Mouse (Mus musculus): ENCODE data around the gene Srgap2. TPM values are rescaled to one million over a fixed set of nuclear protein-coding genes. Genes with fewer than 3 reads are reported as not detected.

Srgap2 gene
- polyA plus RNA-seq, 1 experiment from 2014 or later, result 18.6 TPM

- H3K9ac ChIP-seq, result no peak overlapping the region
- ATAC-seq (ENCODE audit: insufficient number of reproducible peaks, low FRiP score), result no peak
- H3K4me2 ChIP-seq, result peak overlapping the region; percentile 97; the same call in 1 of the 2 replicates
- 50% methylated on average over 6 of the region's 6 CpGs for WGBS
- peaks cover 12% of the 10 kb centered on the region; the same call in 1 of the 2 replicates for H3K27me3 ChIP-seq (replicated peaks)
- H3K9me3 ChIP-seq (replicated peaks), result no peaks in the 10 kb centered on the region
- H3K4me1 ChIP-seq (replicated peaks), result peaks cover 64% of the 10 kb centered on the region
- no peak overlapping the region for H3K27ac ChIP-seq (ENCODE audit: poor library complexity, severe bottlenecking)
- no peak overlapping the region for H3K4me3 ChIP-seq
- H3K36me3 ChIP-seq, result no peaks in the 10 kb centered on the region
Observed at GRCm38 (mm10) chr1:131242956-131243355, 284.2 kb downstream of the Srgap2 start.

DNA sequence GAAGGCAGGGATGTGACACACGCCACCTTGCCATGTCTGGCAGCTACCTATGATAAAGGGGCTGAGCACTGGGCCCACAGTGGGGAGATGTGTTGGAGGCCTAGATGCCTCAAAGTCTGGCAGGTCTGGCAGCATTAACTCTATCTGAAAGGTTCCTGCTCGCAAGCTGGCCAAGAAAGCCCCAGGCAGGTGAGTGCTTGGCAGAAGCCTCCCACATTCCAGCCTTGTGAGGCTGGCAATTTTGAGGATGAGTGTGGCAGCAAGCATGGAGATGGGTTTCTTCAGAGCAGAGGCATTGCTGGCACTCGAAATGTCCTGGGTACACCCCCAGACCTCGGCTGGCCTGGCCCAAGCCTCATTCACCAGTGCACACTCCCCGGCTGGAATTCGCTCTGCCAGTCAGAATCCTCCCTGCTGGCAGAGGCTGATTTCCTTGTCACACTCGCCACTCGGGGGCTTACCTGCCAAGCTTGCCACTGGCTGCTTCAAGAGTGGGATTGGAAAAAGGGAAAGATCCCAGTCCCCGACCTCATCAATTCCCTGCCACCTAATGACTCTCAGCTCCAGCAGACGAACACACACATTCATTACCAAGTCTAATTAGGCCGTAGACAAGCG, 287.5 kb downstream of the Srgap2 start:
- Histone ChIP-seq H3K27me3 (replicated peaks) (peaks cover 12% of the 10 kb centered on the region; the same call in 1 of the 2 replicates), H3K9ac (no peak overlapping the region), H3K9me3 (replicated peaks) (no peaks in the 10 kb centered on the region), H3K4me1 (replicated peaks) (peaks cover 56% of the 10 kb centered on the region), H3K4me2 (no peak overlapping the region), H3K4me3 (no peak overlapping the region), H3K27ac (ENCODE audit: poor library complexity, severe bottlenecking) (no peak overlapping the region), H3K36me3 (no peaks in the 10 kb centered on the region)
- no peak for ATAC-seq (ENCODE audit: insufficient number of reproducible peaks, low FRiP score)
- WGBS, result 69% methylated on average over 12 of the region's 12 CpGs

DNA sequence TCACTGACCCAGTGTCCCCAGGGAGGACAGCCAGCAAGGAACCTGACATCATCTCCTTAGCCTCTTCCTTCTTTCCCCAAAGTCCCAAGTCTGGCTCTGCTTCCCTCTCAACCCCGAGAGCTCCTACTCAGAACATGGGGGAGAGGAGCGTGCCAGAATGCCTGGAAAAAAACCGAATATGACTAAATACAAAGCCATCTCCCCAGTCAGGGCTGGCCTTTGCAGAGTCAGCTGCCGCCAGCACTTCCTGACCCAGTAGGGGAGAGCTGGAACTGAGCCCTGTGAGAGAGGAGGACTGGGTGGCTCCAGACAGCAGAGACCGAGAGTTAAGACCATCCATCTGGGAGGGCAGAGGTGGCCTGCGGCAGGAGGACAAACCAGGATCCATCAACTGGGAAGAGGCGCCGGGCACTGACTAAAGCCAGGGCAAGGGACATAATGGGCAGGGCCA, 288.2 kb downstream of the Srgap2 start:
- H3K4me1 ChIP-seq (replicated peaks), result peaks cover 60% of the 10 kb centered on the region
- H3K9ac ChIP-seq, result no peak overlapping the region

GRCm38 (mm10) chr1:131236077-131236476, 291.1 kb downstream of the Srgap2 start:
- no peaks in the 10 kb centered on the region for H3K9me3 ChIP-seq (replicated peaks)
- peaks cover 69% of the 10 kb centered on the region for H3K4me1 ChIP-seq (replicated peaks)
- H3K27me3 ChIP-seq (replicated peaks), result no peaks in the 10 kb centered on the region
- no peak overlapping the region for H3K4me2 ChIP-seq
- no peaks in the 10 kb centered on the region for H3K36me3 ChIP-seq
- no peak overlapping the region for H3K4me3 ChIP-seq
- no peak overlapping the region for H3K9ac ChIP-seq
- 41% methylated on average over 7 of the region's 7 CpGs for WGBS
- H3K27ac ChIP-seq (ENCODE audit: poor library complexity, severe bottlenecking), result no peak overlapping the region
- ATAC-seq (ENCODE audit: insufficient number of reproducible peaks, low FRiP score), result no peak

More for the DNA sequence above, 288.2 kb downstream of the Srgap2 start:
- peaks cover 10% of the 10 kb centered on the region; the same call in 1 of the 2 replicates for H3K27me3 ChIP-seq (replicated peaks)
- H3K4me2 ChIP-seq, result no peak overlapping the region
- no peak overlapping the region for H3K4me3 ChIP-seq
- no peaks in the 10 kb centered on the region for H3K36me3 ChIP-seq
- 58% methylated on average over 8 of the region's 8 CpGs for WGBS
- H3K27ac ChIP-seq (ENCODE audit: poor library complexity, severe bottlenecking), result no peak overlapping the region
- H3K9me3 ChIP-seq (replicated peaks), result no peaks in the 10 kb centered on the region
- peak; percentile 64; the same call in 1 of the 2 replicates for ATAC-seq (ENCODE audit: insufficient number of reproducible peaks, low FRiP score)

Small RNA genes within 50 kb of the gene (microRNA-seq; reads per million reads assigned to microRNA genes)
- not detected for gene Gm24273

Other genes starting within 250 kb of the Srgap2 start
- gene Ikbke, start 247.7 kb downstream of the Srgap2 start, polyA plus RNA-seq (2016; fragmentation: Nextera tagmentation; extraction: Ambion mirVana), result 2.8 and 3.4 TPM in 2 replicates
- gene Fam72a, start 551 bp upstream of the Srgap2 start, polyA plus RNA-seq (2016; fragmentation: Nextera tagmentation; extraction: Ambion mirVana), result 3.2 and 3.4 TPM in 2 replicates
- gene Avpr1b, start 71.9 kb upstream of the Srgap2 start, polyA plus RNA-seq (2016; fragmentation: Nextera tagmentation; extraction: Ambion mirVana), result not detected in 2 replicates
- 0.74 and 0.97 TPM in 2 replicates for gene Ctse, start 111.0 kb upstream of the Srgap2 start, polyA plus RNA-seq (2016; fragmentation: Nextera tagmentation; extraction: Ambion mirVana)
- 0.68 and 1.5 TPM in 2 replicates for gene Rab7b, start 161.3 kb upstream of the Srgap2 start, polyA plus RNA-seq (2016; fragmentation: Nextera tagmentation; extraction: Ambion mirVana)
- gene Slc26a9, start 216.7 kb upstream of the Srgap2 start, polyA plus RNA-seq (2016; fragmentation: Nextera tagmentation; extraction: Ambion mirVana), result 0.04 and 0.05 TPM in 2 replicates

Data from heart, embryonic 12.5 days (tissue).